Mouse (Mus musculus) liver, adult 2 months (tissue): Measurements from ENCODE around the gene Orm3.

ENCODE experiments used
- CTCF ChIP-seq: fragments of 200-500 bp; IDR thresholded peaks from 2 replicates; pipeline ENCODE4 v1.5.1; 2011; ENCODE audit warnings: low read depth, low read length, control low read depth
- POLR2A ChIP-seq: fragments of 200-500 bp; IDR thresholded peaks from 2 replicates; pipeline ENCODE4 v1.6.1; 2011; ENCODE audit warnings: low read length, control low read depth; ENCODE audit not compliant: insufficient read depth; ENCODE audit errors: extremely low read depth

GRCm38 (mm10) chr4:63384262-63384661 lies 28.3 kb downstream of the Orm3 start:
- TF ChIP-seq POLR2A (no peak), CTCF (no peak)
